Mouse (Mus musculus) layer of hippocampus, adult 6 months (tissue): ENCODE measurements around the gene Calml4. TPM values are rescaled to one million over a fixed set of nuclear protein-coding genes. Genes with fewer than 3 reads are reported as not detected.

Experiments used
- long read RNA-seq, 2 experiments: library from polyadenylated mRNA; unstranded; transcript quantifications; one replicate each; pipeline ENCODE4 v2.0.0; 2019 to 2020
- polyA plus RNA-seq: library from polyadenylated mRNA; unstranded; fragments of <200 nt; fragmentation: Nextera tagmentation; gene quantifications from 2 replicates; pipeline ENCODE4 v1.2.3, GENCODE M21; 2021

Gene Calml4
- polyA plus RNA-seq, result 9.1 and 75.4 TPM in 2 replicates
- long read RNA-seq, experiment 1, transcript Calml4-201 (5 exons, 864 nt), result major isoform, 9 of 9 reads
- long read RNA-seq, experiment 1, partial matches to known transcripts, result 0 of 9 reads
- long read RNA-seq, experiment 1, other reads (novel, unspliced or antisense), result 0 of 9 reads
- long read RNA-seq, experiment 2, partial matches to known transcripts, result 0 of 1 reads
- long read RNA-seq, experiment 2, other reads (novel, unspliced or antisense), result 0 of 1 reads

GRCm38 (mm10) chr9:62857719-62858261 lies at the start of gene Calml4:
Gene Calml4, plus strand, starts transcription at chr9:62858080.

GRCm38 (mm10) chr9:62811516-62812121 lies 46.3 kb upstream of the Calml4 start, which contains the start of gene Fem1b:
Gene Fem1b, minus strand, starts transcription at chr9:62811934.

GRCm38 (mm10) chr9:62838506-62839171 lies 19.2 kb upstream of the Calml4 start, which contains the start of gene Cln6:
Gene Cln6, plus strand, starts transcription at chr9:62838785.

Other genes with a start within 250 kb of the Calml4 start
- 0.85 and 1.0 TPM in 2 replicates for gene Itga11, start 180.3 kb upstream of the Calml4 start, polyA plus RNA-seq
- 8.5 and 9.9 TPM in 2 replicates for gene Fem1b, start 46.1 kb upstream of the Calml4 start, polyA plus RNA-seq
- 7.2 and 10.5 TPM in 2 replicates for gene Cln6, start 19.3 kb upstream of the Calml4 start, polyA plus RNA-seq
- gene Pias1, start 129.8 kb downstream of the Calml4 start, polyA plus RNA-seq, result 23.1 and 25.3 TPM in 2 replicates